Mouse (Mus musculus): ENCODE data around the gene Lin7b. TPM values are rescaled to one million over a fixed set of nuclear protein-coding genes. Genes with fewer than 3 reads are reported as not detected.

The Lin7b gene
- total and polyA plus RNA-seq, 3 experiments: 1.0 to 3.4 (median 1.6) TPM

DNA sequence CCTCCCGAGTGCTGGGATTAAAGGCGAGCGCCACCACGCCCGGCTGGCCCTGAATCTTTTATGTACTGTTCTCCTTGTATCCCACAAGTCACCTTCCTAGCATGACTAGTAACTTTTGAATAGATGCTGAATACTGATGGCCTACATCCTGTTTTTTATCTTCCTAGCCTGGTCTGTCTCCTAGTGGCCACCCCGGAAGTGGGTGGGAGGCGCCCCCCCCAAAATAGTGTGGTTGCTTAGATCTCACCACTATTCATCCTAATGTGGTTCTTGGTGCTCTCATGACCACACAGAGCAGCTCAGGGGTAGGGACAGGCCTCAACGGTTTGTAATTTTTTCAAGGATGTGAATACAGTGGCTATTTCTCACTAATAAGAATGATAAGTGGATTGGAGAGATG, 4.2 kb upstream of the Lin7b start:
- Histone ChIP-seq H3K79me2 (replicated peaks; ENCODE audit: control insufficient read depth, insufficient read depth, low read length) (no peaks in the 10 kb centered on the region), H3K36me3 (ENCODE audit: control insufficient read depth, insufficient read depth, low read length) (no peaks in the 10 kb centered on the region), H3K9ac (ENCODE audit: low read depth, low read length) (no peak overlapping the region), H3K27ac (no peak overlapping the region), H3K4me1 (ENCODE audit: control insufficient read depth, insufficient read depth, low read length) (peaks cover 1% of the 10 kb centered on the region; the same call in 1 of the 2 replicates), H3K4me3 (no peak overlapping the region), H3K27me3 (ENCODE audit: control insufficient read depth, insufficient read depth, low read length) (no peaks in the 10 kb centered on the region; the same call in 1 of the 2 replicates)
- TF ChIP-seq EP300 (IDR thresholded peaks at IDR 0.05; ENCODE audit: insufficient read depth, low read depth, low read length): no peak
- TF ChIP-seq POLR2A (IDR thresholded peaks at IDR 0.05; ENCODE audit: insufficient read depth, low read depth, low read length): no peak
- TF ChIP-seq CTCF (IDR thresholded peaks at IDR 0.05): no peak
- DNase-seq: no peak
- intact Hi-C loops (cut with DNase I): no loop called here
- 87% methylated on average over 8 of the region's 8 CpGs for WGBS

DNA sequence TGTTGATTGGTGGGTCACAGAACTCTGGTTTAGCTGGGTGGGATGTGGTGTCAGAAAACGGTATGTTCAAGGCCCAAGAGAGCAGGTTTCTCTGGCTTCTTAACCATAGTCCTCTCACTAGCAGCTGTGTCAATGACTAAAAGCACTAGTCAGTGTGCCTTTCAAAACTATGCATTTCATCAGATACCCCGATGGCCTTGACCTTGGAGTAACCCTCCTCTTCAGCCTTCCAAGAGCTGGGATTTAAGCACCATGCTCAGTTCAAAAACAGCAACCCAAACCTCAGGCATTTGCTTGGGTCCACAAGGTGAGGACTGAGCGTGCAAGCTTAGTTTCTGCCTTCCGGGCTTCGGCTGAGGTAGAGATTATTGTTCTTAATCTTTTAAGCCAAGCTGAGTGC, 2.0 kb upstream of the Lin7b start:
- H3K4me1 ChIP-seq (ENCODE audit: control insufficient read depth, insufficient read depth, low read length): peaks cover 1% of the 10 kb centered on the region; the same call in 1 of the 2 replicates
- WGBS: 75% methylated on average over 5 of the region's 5 CpGs
- H3K79me2 ChIP-seq (replicated peaks; ENCODE audit: control insufficient read depth, insufficient read depth, low read length): no peaks in the 10 kb centered on the region
- H3K36me3 ChIP-seq (ENCODE audit: control insufficient read depth, insufficient read depth, low read length): no peaks in the 10 kb centered on the region
- no peak overlapping the region for H3K4me3 ChIP-seq
- H3K9ac ChIP-seq (ENCODE audit: low read depth, low read length): no peak overlapping the region
- TF ChIP-seq CTCF (IDR thresholded peaks at IDR 0.05) (no peak), EP300 (IDR thresholded peaks at IDR 0.05; ENCODE audit: insufficient read depth, low read depth, low read length) (no peak), POLR2A (IDR thresholded peaks at IDR 0.05; ENCODE audit: insufficient read depth, low read depth, low read length) (no peak)
- no peak overlapping the region for H3K27ac ChIP-seq
- DNase-seq: no peak
- no peaks in the 10 kb centered on the region; the same call in 1 of the 2 replicates for H3K27me3 ChIP-seq (ENCODE audit: control insufficient read depth, insufficient read depth, low read length)
- intact Hi-C loops (cut with DNase I): no loop called here

DNA sequence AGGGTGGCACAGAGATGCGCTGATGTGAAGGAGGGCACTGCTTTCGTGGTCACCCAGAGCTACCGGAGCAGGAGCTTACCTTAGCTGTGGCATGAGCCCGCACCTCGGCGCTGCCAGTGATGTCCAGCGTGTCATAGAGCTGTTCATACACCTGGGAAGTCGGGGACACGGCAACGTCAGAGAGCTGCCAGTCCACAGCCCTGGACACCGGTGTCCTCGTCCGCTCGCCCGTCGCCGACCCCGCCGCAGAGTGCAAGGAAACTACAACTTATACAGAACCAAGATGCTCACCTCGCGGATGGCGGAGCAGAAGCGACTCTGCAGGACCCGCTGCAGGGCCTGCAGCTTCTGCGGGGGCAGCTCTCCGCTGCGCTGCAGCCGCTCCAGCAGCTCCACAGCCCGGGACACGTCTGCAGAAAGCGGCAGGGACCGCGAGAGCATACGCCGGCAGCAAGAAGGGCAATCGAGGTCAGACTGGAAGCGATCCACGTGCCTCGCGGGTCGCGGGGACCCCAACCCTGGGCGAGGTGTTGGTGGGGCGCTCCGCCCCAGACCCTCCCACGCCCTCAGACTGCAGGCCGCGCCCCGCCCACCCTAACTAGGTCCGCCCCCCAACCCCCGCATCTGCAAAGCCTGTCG, 428 bp downstream of the Lin7b start:
- H3K4me1 ChIP-seq (ENCODE audit: control insufficient read depth, insufficient read depth, low read length): peaks cover 1% of the 10 kb centered on the region; the same call in 1 of the 2 replicates
- no peak overlapping the region for H3K27ac ChIP-seq
- H3K4me3 ChIP-seq: peak overlapping the region; percentile 56
- no peak for DNase-seq
- no peaks in the 10 kb centered on the region for H3K79me2 ChIP-seq (replicated peaks; ENCODE audit: control insufficient read depth, insufficient read depth, low read length)
- WGBS: 8% methylated on average over 49 of the region's 52 CpGs
- no peaks in the 10 kb centered on the region for H3K36me3 ChIP-seq (ENCODE audit: control insufficient read depth, insufficient read depth, low read length)
- H3K27me3 ChIP-seq (ENCODE audit: control insufficient read depth, insufficient read depth, low read length): no peaks in the 10 kb centered on the region; the same call in 1 of the 2 replicates
- intact Hi-C loops (cut with DNase I): loop anchor here (2.0 to 10.0 kb wide), 3 partner anchors 23 to 65 kb away; partner anchors contain the start of gene Hrc
- no peak for TF ChIP-seq CTCF (IDR thresholded peaks at IDR 0.05)
- no peak for TF ChIP-seq EP300 (IDR thresholded peaks at IDR 0.05; ENCODE audit: insufficient read depth, low read depth, low read length)
- no peak for TF ChIP-seq POLR2A (IDR thresholded peaks at IDR 0.05; ENCODE audit: insufficient read depth, low read depth, low read length)
- H3K9ac ChIP-seq (ENCODE audit: low read depth, low read length): peak overlapping the region; percentile 44

DNA sequence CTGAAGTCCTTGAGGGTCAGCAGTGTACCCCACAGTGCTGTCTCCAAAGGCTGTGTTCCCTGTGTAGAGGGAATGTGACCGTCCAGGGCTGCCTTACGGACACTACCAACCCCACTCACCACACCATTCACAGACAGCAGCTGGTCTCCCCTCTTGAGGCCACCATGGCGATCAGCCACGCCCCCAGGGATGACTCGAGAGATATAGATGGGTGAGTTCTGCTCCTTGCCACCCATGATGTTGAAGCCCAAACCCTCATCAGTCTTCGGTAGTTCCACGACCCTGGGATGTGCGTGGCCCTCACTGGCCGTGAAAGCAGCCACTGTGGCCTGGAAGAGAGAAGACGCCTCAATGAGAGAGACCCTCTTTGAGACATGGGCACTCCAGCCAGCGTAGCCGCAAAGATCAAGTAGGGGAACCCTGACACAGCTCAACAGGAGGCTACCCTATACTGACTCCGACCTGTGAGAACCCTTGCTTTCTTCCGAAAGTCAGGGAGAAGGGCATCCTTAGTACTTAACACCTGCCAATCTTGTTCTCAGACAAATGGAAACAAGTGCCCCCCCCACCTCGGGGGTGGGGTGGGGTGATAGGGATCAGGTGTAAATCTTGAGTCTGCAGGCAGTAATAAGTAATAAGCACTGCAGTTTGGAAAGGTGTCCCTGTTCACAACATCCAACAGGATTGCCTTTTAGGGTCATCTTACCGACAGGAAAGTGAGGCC, 1.2 kb downstream of the Lin7b start:
- no peak overlapping the region for H3K4me3 ChIP-seq
- no peak for DNase-seq
- intact Hi-C loops (cut with DNase I): loop anchor here (2.0 to 10.0 kb wide), 2 partner anchors 34 to 64 kb away; partner anchors contain the start of gene Hrc
- TF ChIP-seq EP300 (IDR thresholded peaks at IDR 0.05; ENCODE audit: insufficient read depth, low read depth, low read length): no peak
- TF ChIP-seq CTCF (IDR thresholded peaks at IDR 0.05): no peak
- TF ChIP-seq POLR2A (IDR thresholded peaks at IDR 0.05; ENCODE audit: insufficient read depth, low read depth, low read length): no peak
- no peak overlapping the region for H3K9ac ChIP-seq (ENCODE audit: low read depth, low read length)
- no peak overlapping the region for H3K27ac ChIP-seq
- 81% methylated on average over 16 of the region's 16 CpGs for WGBS
- H3K36me3 ChIP-seq (ENCODE audit: control insufficient read depth, insufficient read depth, low read length): no peaks in the 10 kb centered on the region
- H3K4me1 ChIP-seq (ENCODE audit: control insufficient read depth, insufficient read depth, low read length): peaks cover 1% of the 10 kb centered on the region; the same call in 1 of the 2 replicates
- no peaks in the 10 kb centered on the region for H3K79me2 ChIP-seq (replicated peaks; ENCODE audit: control insufficient read depth, insufficient read depth, low read length)
- H3K27me3 ChIP-seq (ENCODE audit: control insufficient read depth, insufficient read depth, low read length): no peaks in the 10 kb centered on the region; the same call in 1 of the 2 replicates

DNA sequence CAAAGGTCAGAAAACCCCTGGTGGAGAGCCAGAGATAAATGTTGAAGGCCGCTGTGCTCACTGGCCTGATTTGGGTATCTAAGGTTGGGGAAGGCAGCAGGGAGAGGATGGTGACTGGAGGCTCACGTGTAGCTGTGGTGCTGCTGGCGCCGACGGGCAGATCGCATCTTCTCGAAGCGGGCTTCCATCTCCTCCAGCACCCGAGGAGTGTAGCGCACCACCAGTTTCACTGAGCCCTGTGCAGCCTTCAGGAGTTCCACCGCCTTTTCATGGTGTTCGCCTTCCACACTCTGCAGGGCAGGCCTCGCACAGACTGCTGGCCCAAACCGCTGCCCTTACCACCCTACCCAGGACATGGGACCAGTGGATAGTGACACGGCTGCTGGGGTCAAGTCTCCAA, 2.2 kb downstream of the Lin7b start:
- DNase-seq: no peak
- Histone ChIP-seq H3K27me3 (ENCODE audit: control insufficient read depth, insufficient read depth, low read length) (no peaks in the 10 kb centered on the region; the same call in 1 of the 2 replicates), H3K27ac (no peak overlapping the region), H3K4me1 (ENCODE audit: control insufficient read depth, insufficient read depth, low read length) (peaks cover 1% of the 10 kb centered on the region; the same call in 1 of the 2 replicates), H3K36me3 (ENCODE audit: control insufficient read depth, insufficient read depth, low read length) (no peaks in the 10 kb centered on the region), H3K79me2 (replicated peaks; ENCODE audit: control insufficient read depth, insufficient read depth, low read length) (no peaks in the 10 kb centered on the region), H3K9ac (ENCODE audit: low read depth, low read length) (no peak overlapping the region), H3K4me3 (no peak overlapping the region)
- no peak for TF ChIP-seq EP300 (IDR thresholded peaks at IDR 0.05; ENCODE audit: insufficient read depth, low read depth, low read length)
- TF ChIP-seq CTCF (IDR thresholded peaks at IDR 0.05): no peak
- TF ChIP-seq POLR2A (IDR thresholded peaks at IDR 0.05; ENCODE audit: insufficient read depth, low read depth, low read length): no peak
- intact Hi-C loops (cut with DNase I): loop anchor here (2.0 to 10.0 kb wide), 2 partner anchors 33 to 63 kb away; partner anchors contain the start of gene Hrc
- WGBS: 92% methylated on average over 15 of the region's 15 CpGs

Data from heart, adult 2 months (tissue).